In genomic region chr7:126746798-126747197, GRCm38 (mm10) we compare ENCODE assay signal across 14 mouse cellular contexts. TPM values are rescaled to one million over a fixed set of nuclear protein-coding genes. Genes with fewer than 3 reads are reported as not detected.
DNase-seq lines count a peak whose midpoint lies in the region; ATAC-seq and TF ChIP-seq lines count a peak whose summit lies in the region.
"Had no signal": no experiment of that assay in that cellular context is flagged by ENCODE, and none has a peak within 500 bp of the region (broad histone marks: within the 10 kb centered on the region; RNA-seq: fewer than 3 reads in every experiment).

No protein-coding gene starts in this region.

- WGBS in liver, postnatal 0 days (ENCODE audit: insufficient replicate concordance), result 5% methylated on average over 6 of the region's 6 CpGs
- 53% methylated on average over 6 of the region's 6 CpGs for WGBS in forebrain, embryonic 14.5 days

- 0 out of 2 replicates have a peak, but pooled peaks cover 3% of the 10 kb centered on the region for H3K27me3 ChIP-seq in erythroblast, embryonic 14.5 days (ENCODE audit: control insufficient read depth)
- no peaks in the 10 kb centered on the region for H3K27me3 ChIP-seq in liver, postnatal 0 days (ENCODE audit: insufficient read depth, low read length)
- H3K27me3 ChIP-seq in forebrain, embryonic 14.5 days (replicated peaks; ENCODE audit: control insufficient read depth, insufficient read depth, low read length), result no peaks in the 10 kb centered on the region
- H3K27me3 ChIP-seq: midbrain, embryonic 13.5 days; neural tube, embryonic 15.5 days had no signal

- no peak for TF ChIP-seq CTCF in liver, postnatal 0 days (IDR thresholded peaks at IDR 0.05; ENCODE audit: low read depth)

- no peaks in the 10 kb centered on the region for H3K9me3 ChIP-seq in erythroblast, embryonic 14.5 days (ENCODE audit: control insufficient read depth, low read length)
- no peaks in the 10 kb centered on the region for H3K9me3 ChIP-seq in liver, postnatal 0 days (ENCODE audit: low read length)
- no peaks in the 10 kb centered on the region for H3K9me3 ChIP-seq in forebrain, embryonic 14.5 days (replicated peaks; ENCODE audit: control insufficient read depth, low read length)
- H3K9me3 ChIP-seq: midbrain, embryonic 13.5 days; neural tube, embryonic 15.5 days had no signal

- H3K4me3 ChIP-seq in erythroblast, embryonic 14.5 days (replicated peaks), result peak overlapping the region; percentile 17
- peak overlapping the region; percentile 19 for H3K4me3 ChIP-seq in liver, postnatal 0 days (ENCODE audit: low read depth, low read length)
- no peak overlapping the region for H3K4me3 ChIP-seq in forebrain, embryonic 14.5 days (ENCODE audit: low read depth, low read length)
- H3K4me3 ChIP-seq: midbrain, embryonic 13.5 days; neural tube, embryonic 15.5 days had no signal

- no peak for ATAC-seq in erythroblast, adult 5-6 weeks (replicated peaks; ENCODE audit: low FRiP score, poor library complexity, severe bottlenecking)
- ATAC-seq in liver, postnatal 0 days, result peak; percentile 88
- no peak for ATAC-seq in forebrain, embryonic 14.5 days
- ATAC-seq: midbrain, embryonic 13.5 days had no signal

- no peaks in the 10 kb centered on the region for H3K36me3 ChIP-seq in erythroblast, embryonic 14.5 days (ENCODE audit: control insufficient read depth)
- H3K36me3 ChIP-seq in liver, postnatal 0 days (replicated peaks; ENCODE audit: insufficient read depth, low read length), result no peaks in the 10 kb centered on the region
- H3K36me3 ChIP-seq in forebrain, embryonic 14.5 days (ENCODE audit: control insufficient read depth, insufficient read depth, low read length), result no peaks in the 10 kb centered on the region
- H3K36me3 ChIP-seq: midbrain, embryonic 13.5 days; neural tube, embryonic 15.5 days had no signal

- H3K27ac ChIP-seq in liver, postnatal 0 days (ENCODE audit: low read depth), result peak overlapping the region; percentile 89
- no peak overlapping the region for H3K27ac ChIP-seq in forebrain, embryonic 14.5 days (ENCODE audit: low read depth, low read length)
- H3K27ac ChIP-seq: midbrain, embryonic 13.5 days; neural tube, embryonic 15.5 days had no signal

- H3K4me1 ChIP-seq in erythroblast, embryonic 14.5 days (ENCODE audit: control insufficient read depth), result no peaks in the 10 kb centered on the region; the same call in 1 of the 2 replicates
- H3K4me1 ChIP-seq in liver, postnatal 0 days (ENCODE audit: insufficient read depth), result peaks cover 21% of the 10 kb centered on the region
- H3K4me1 ChIP-seq in forebrain, embryonic 14.5 days (ENCODE audit: control insufficient read depth, insufficient read depth, low read length), result no peaks in the 10 kb centered on the region
- H3K4me1 ChIP-seq: midbrain, embryonic 13.5 days; neural tube, embryonic 15.5 days had no signal

- H3K4me2 ChIP-seq in liver, postnatal 0 days (ENCODE audit: low read depth, low read length), result peak overlapping the region; percentile 65
- H3K4me2 ChIP-seq in forebrain, embryonic 14.5 days (ENCODE audit: low read length), result no peak overlapping the region
- H3K4me2 ChIP-seq: midbrain, embryonic 13.5 days; neural tube, embryonic 15.5 days had no signal

- TF ChIP-seq EP300 in liver, postnatal 0 days (IDR thresholded peaks at IDR 0.05; ENCODE audit: low read depth), result no peak

- no peak overlapping the region for H3K9ac ChIP-seq in liver, postnatal 0 days (replicated peaks)
- no peak overlapping the region for H3K9ac ChIP-seq in forebrain, embryonic 14.5 days (ENCODE audit: low read length)
- H3K9ac ChIP-seq: midbrain, embryonic 13.5 days; neural tube, embryonic 15.5 days had no signal

- peak; percentile 36 for DNase-seq in thymus, postnatal 4 days
- no peak for DNase-seq in thymus, postnatal 10 days (ENCODE audit: low spot score in 2 of 2)
- DNase-seq in liver, postnatal 0 days, result peak; percentile 63
- no peak for DNase-seq in c-Kit-positive CD71-positive TER-119-positive erythroid progenitor cells, embryonic 14.5 days (ENCODE audit: low spot score)
- DNase-seq in kidney, adult 8-10 months, result no peak
- DNase-seq in forebrain, embryonic 14.5 days (ENCODE audit: low spot score), result no peak
- DNase-seq: adrenal gland, postnatal 25 days; heart, postnatal 4 days; kidney, postnatal 10 days; thymus, postnatal 25 days had no signal

RNA-seq across cellular contexts. Expression of gene Mapk3, which starts 12.6 kb away (rescaled TPM):
- polyA plus RNA-seq in erythroblast, embryonic 14.5 days (2012), result 16.3 and 18.0 TPM in 2 replicates
- total RNA-seq in erythroblast, adult 5-6 weeks (2015; ENCODE audit: low replicate concordance), result 46.1 and 51.8 TPM in 2 replicates
- 10.9 and 19.4 TPM in 2 replicates for total RNA-seq in erythroblast, adult 5-6 weeks (2017; ENCODE audit: low replicate concordance)
- 20.3 and 21.0 TPM in 2 replicates for polyA plus RNA-seq in liver, postnatal 0 days (2015; fragmentation: Nextera tagmentation; extraction: Ambion mirVana)
- 90.8 and 99.7 TPM in 2 replicates for polyA plus RNA-seq in forebrain, embryonic 14.5 days (2014; fragmentation: Nextera tagmentation; extraction: Ambion mirVana)

RNA-seq across cellular contexts. Expression of gene Gdpd3, which starts 19.3 kb away (rescaled TPM):
- polyA plus RNA-seq in erythroblast, embryonic 14.5 days (2012), result 0.36 TPM in 1 of 2 replicates, not detected in the other
- 5.6 TPM in 1 of 2 replicates, not detected in the other for total RNA-seq in erythroblast, adult 5-6 weeks (2015; ENCODE audit: low replicate concordance)
- 5.4 and 7.2 TPM in 2 replicates for total RNA-seq in erythroblast, adult 5-6 weeks (2017; ENCODE audit: low replicate concordance)
- 0.77 and 1.6 TPM in 2 replicates for polyA plus RNA-seq in liver, postnatal 0 days (2015; fragmentation: Nextera tagmentation; extraction: Ambion mirVana)
- polyA plus RNA-seq in forebrain, embryonic 14.5 days (2014; fragmentation: Nextera tagmentation; extraction: Ambion mirVana), result 1.2 and 1.3 TPM in 2 replicates

RNA-seq across cellular contexts. Expression of gene Ypel3, which starts 30.0 kb away (rescaled TPM):
- polyA plus RNA-seq in erythroblast, embryonic 14.5 days (2012), result 156 and 161 TPM in 2 replicates
- total RNA-seq in erythroblast, adult 5-6 weeks (2015; ENCODE audit: low replicate concordance), result 752 and 763 TPM in 2 replicates
- 364 and 550 TPM in 2 replicates for total RNA-seq in erythroblast, adult 5-6 weeks (2017; ENCODE audit: low replicate concordance)
- polyA plus RNA-seq in liver, postnatal 0 days (2015; fragmentation: Nextera tagmentation; extraction: Ambion mirVana), result 65.0 and 74.7 TPM in 2 replicates
- polyA plus RNA-seq in forebrain, embryonic 14.5 days (2014; fragmentation: Nextera tagmentation; extraction: Ambion mirVana), result 206 and 230 TPM in 2 replicates

RNA-seq across cellular contexts. Expression of gene Tbx6, which starts 34.5 kb away (rescaled TPM):
- polyA plus RNA-seq in erythroblast, embryonic 14.5 days (2012), result 3.6 and 4.0 TPM in 2 replicates
- 28.8 and 31.9 TPM in 2 replicates for total RNA-seq in erythroblast, adult 5-6 weeks (2015; ENCODE audit: low replicate concordance)
- total RNA-seq in erythroblast, adult 5-6 weeks (2017; ENCODE audit: low replicate concordance), result 12.3 and 23.2 TPM in 2 replicates
- 0.14 and 0.29 TPM in 2 replicates for polyA plus RNA-seq in liver, postnatal 0 days (2015; fragmentation: Nextera tagmentation; extraction: Ambion mirVana)
- 0.42 and 0.47 TPM in 2 replicates for polyA plus RNA-seq in forebrain, embryonic 14.5 days (2014; fragmentation: Nextera tagmentation; extraction: Ambion mirVana)

RNA-seq across cellular contexts. Expression of gene Coro1a, which starts 39.2 kb away (rescaled TPM):
- 1.5 and 2.4 TPM in 2 replicates for polyA plus RNA-seq in erythroblast, embryonic 14.5 days (2012)
- 127 and 157 TPM in 2 replicates for total RNA-seq in erythroblast, adult 5-6 weeks (2015; ENCODE audit: low replicate concordance)
- 132 and 182 TPM in 2 replicates for total RNA-seq in erythroblast, adult 5-6 weeks (2017; ENCODE audit: low replicate concordance)
- 121 and 130 TPM in 2 replicates for polyA plus RNA-seq in liver, postnatal 0 days (2015; fragmentation: Nextera tagmentation; extraction: Ambion mirVana)
- polyA plus RNA-seq in forebrain, embryonic 14.5 days (2014; fragmentation: Nextera tagmentation; extraction: Ambion mirVana), result 97.2 and 111 TPM in 2 replicates

Comparison
In these comparisons a context has a peak if more than half of its experiments do, and no peak if none do; other contexts are left out.
1. DNase-seq: peak in thymus, postnatal 4 days (single experiment) and liver, postnatal 0 days (single experiment); none in thymus, postnatal 10 days (0 of 2), c-Kit-positive CD71-positive TER-119-positive erythroid progenitor cells, embryonic 14.5 days (single experiment), kidney, adult 8-10 months (0 of 2) and forebrain, embryonic 14.5 days (single experiment).